Mouse (Mus musculus): ENCODE measurements around the gene Klhl32.

GRCm38 (mm10) chr4:24792416-24792981 is 58.4 kb downstream of the Klhl32 start:
- TF ChIP-seq POLR2A (IDR thresholded peaks at IDR 0.05; ENCODE audit: borderline replicate concordance, extremely low read depth, insufficient read depth, insufficient read length, poor library complexity, severe bottlenecking) (no peak), CTCF (IDR thresholded peaks at IDR 0.05; ENCODE audit: borderline replicate concordance, extremely low read depth, insufficient read depth, insufficient read length) (no peak)

Data from brain, embryonic 14.5 days (tissue).